Mouse (Mus musculus): ENCODE data around the gene Grm4.

Grm4 gene

GRCm38 (mm10) chr17:27511125-27511735, 10.0 kb downstream of the Grm4 start:
- DNase-seq = peak; percentile 67

- peak; percentile 72 for DNase-seq
Observed at GRCm38 (mm10) chr17:27510258-27511124, 10.7 kb downstream of the Grm4 start.

- peak; percentile 66 for DNase-seq
Observed at GRCm38 (mm10) chr17:27509056-27509455, 12.1 kb downstream of the Grm4 start.

GRCm38 (mm10) chr17:27508513-27508912, 12.7 kb downstream of the Grm4 start:
- no peak for DNase-seq

GRCm38 (mm10) chr17:27508002-27508401, 13.2 kb downstream of the Grm4 start:
- no peak for DNase-seq

GRCm38 (mm10) chr17:27507591-27507945, 13.6 kb downstream of the Grm4 start:
- DNase-seq = no peak

- DNase-seq = peak; percentile 63
Observed at GRCm38 (mm10) chr17:27506871-27507590, 14.2 kb downstream of the Grm4 start.

- DNase-seq = peak; percentile 87
Observed at GRCm38 (mm10) chr17:27506362-27506761, 14.8 kb downstream of the Grm4 start.

- peak; percentile 70 for DNase-seq
Observed at GRCm38 (mm10) chr17:27505221-27505881, 15.9 kb downstream of the Grm4 start.

- peak; percentile 49 for DNase-seq
Observed at GRCm38 (mm10) chr17:27503869-27504268, 17.3 kb downstream of the Grm4 start.

- DNase-seq = peak; percentile 56
Observed at GRCm38 (mm10) chr17:27502736-27503445, 18.3 kb downstream of the Grm4 start.

GRCm38 (mm10) chr17:27502288-27502687, 18.9 kb downstream of the Grm4 start:
- DNase-seq = no peak

GRCm38 (mm10) chr17:27501331-27502251, 19.6 kb downstream of the Grm4 start:
- DNase-seq = peak; percentile 85

GRCm38 (mm10) chr17:27500811-27501210, 20.4 kb downstream of the Grm4 start:
- DNase-seq = peak; percentile 74

GRCm38 (mm10) chr17:27499080-27499479, 22.1 kb downstream of the Grm4 start:
- peak; percentile 98 for DNase-seq

GRCm38 (mm10) chr17:27497798-27498197, 23.4 kb downstream of the Grm4 start:
- DNase-seq = peak; percentile 57

GRCm38 (mm10) chr17:27495008-27495540, 26.1 kb downstream of the Grm4 start:
- peak; percentile 68 for DNase-seq

- DNase-seq = peak; percentile 54
Observed at GRCm38 (mm10) chr17:27493969-27494368, 27.2 kb downstream of the Grm4 start.

GRCm38 (mm10) chr17:27493389-27493788, 27.8 kb downstream of the Grm4 start:
- DNase-seq = no peak

GRCm38 (mm10) chr17:27488173-27488823, 32.9 kb downstream of the Grm4 start:
- peak; percentile 73 for DNase-seq

Data from cerebellum, adult 9-11 months (tissue).